Mouse (Mus musculus): ENCODE results near the gene Pard3b.

The Pard3b gene

DNA sequence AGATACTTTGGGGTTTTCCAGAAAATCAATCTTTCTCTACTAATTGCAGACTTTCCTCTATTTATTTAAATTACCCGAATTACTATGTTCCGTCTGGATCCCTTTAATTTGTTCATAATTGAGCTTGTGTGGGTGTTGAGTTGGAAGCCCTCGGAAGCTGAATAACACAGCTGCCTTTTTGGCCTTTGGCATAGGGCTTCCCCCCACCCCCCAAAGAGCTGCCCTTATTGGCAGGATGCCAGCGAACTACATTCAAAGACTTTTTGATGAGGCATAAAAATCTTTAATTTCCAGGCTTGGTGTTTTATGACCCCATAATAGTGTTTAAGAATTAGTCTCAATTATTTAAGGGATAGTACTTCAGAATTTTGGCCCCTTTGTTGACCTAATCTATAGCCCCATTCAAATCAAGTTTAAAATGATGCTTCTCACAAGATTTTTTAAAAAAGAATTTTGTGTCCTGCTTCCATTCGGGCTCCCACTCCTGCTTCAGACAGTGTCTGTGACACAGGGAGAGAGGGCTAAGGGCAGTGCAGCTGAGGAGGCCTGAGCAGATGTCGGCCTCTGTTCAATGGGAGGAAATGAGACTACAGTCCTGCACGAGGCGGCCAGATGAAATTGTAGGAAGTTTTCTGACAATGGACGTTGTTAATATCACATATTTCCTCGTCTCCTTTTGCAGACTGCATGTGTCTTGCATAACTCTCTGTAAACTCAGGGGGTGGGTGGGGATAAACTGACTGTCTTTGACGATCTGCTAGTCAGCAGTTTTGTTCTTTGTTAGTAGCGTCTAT lies 605.8 kb downstream of the Pard3b start:
- DNase-seq (ENCODE audit: low read depth, low spot score), result peak; percentile 35

DNA sequence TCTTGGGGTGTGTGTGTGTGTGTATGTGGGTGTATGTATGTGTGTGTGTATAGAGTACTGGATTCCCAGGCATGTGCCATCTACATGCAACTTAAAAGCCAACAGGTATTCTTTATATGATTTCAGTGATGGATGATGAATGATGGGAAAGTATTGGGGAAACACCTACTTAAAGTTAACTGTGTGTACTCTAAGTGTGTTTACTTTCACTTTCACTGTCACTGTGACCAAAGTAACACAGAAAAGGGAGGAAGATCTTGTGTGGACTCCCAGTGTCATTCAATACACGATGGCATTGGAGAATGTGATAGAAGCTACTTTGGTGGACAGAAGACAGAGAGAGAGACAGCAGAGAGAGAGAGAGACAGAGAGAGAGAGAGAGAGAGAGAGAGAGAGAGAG lies 613.8 kb downstream of the Pard3b start:
- no peak for DNase-seq (ENCODE audit: low read depth, low spot score)

DNA sequence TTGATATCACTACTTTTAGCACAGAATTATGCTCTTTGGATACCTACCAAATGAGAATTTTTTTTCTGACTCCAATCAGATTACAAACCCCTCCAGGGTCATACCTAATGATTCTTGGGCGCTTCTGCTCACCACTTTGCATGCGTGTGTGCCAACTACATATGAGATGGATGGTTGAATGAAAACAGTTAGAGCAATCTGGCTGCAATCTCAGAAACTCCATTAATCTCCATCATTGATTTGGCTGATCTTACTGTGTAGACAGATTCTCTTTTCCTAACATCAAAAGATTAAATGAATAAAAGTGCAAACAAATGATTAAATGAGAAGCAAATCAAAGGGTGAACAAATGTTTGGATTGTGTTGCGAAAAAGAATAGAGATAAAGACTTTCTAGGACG lies 615.7 kb downstream of the Pard3b start:
- no peak for DNase-seq (ENCODE audit: low read depth, low spot score)

DNA sequence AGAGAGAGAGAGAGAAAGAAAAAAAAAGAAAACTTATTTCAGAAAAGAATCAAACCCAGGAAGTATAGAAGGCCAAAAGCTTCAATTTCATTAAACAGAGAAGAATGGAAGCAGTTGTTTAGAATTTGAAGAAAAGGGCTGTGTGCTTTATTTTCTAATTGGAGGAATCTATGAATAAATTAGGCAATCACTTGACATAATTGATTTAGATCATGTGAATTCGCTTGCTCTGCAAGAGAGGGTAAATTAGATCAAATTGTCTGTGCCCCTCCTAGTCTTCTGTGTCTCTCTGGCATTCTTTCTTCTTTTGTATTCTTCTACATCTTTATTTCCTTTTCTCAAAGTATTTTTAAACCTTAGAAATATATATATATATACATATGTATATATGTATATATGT lies 616.3 kb downstream of the Pard3b start:
- DNase-seq (ENCODE audit: low read depth, low spot score), result no peak

DNA sequence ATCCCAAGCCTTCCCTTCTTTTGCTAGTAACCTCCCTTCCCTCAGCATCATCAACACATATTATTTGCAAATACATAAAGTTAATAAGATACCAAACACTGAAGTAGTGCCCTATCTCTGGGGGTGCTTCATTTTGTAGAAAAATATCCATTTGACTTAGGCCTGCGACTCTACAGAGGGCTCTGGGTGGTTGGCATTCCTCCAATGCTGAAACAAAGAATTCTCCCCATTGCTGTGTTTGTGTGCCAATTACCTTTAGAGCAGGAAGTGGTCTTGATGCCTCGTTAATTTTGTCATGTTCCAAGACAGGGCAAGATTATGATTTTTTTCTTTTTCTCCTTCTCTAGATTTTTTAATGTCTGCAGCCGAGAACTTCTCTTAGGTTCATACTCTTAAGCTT lies 637.8 kb downstream of the Pard3b start:
- no peak for DNase-seq (ENCODE audit: low read depth, low spot score)

GRCm38 (mm10) chr1:62278586-62278985 lies 640.0 kb downstream of the Pard3b start:
- DNase-seq (ENCODE audit: low read depth, low spot score), result peak; percentile 7

- DNase-seq (ENCODE audit: low read depth, low spot score), result no peak
Observed at GRCm38 (mm10) chr1:62280586-62280985, 642.0 kb downstream of the Pard3b start.

DNA sequence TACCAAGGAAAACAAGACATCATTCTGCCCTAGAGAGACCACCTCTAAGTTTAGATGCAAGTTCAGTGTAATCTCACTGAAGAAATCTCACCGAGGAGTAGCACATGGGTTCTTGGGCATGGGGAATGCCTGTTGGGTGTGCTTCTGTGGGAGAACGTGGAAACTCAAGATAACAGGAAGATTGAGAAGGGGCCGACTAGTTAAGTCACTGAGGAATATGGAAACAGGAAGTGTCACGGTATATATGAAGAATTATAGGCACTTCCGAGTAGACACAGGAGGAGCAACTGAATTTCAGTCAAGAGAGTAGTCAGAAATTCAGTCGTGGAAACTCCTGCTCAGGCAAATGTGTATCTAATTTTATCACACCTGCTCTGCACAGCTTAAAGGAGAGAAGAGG lies 644.2 kb downstream of the Pard3b start:
- no peak for DNase-seq (ENCODE audit: low read depth, low spot score)

DNA sequence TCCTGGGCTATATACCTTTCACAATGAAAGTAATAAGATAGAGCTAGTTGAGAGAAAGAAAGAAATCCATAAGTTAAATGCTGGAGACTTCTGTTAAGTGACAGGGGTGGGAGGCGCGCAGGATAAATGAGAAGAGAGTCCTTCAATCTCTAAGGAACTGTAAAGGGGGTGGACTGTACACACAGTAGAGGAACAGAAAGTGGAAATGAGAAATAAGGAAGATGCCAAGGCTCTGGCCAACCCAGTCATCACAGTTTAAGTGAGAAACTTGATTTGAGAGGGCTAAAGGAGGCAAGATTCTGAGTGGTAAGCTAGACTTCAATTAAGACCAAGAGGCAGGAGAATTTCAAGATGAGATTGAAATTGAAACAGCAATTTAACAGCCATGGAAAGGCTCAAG lies 645.0 kb downstream of the Pard3b start:
- DNase-seq (ENCODE audit: low read depth, low spot score), result peak; percentile 5

- DNase-seq (ENCODE audit: low read depth, low spot score), result no peak
Observed at GRCm38 (mm10) chr1:62309376-62309775, 670.8 kb downstream of the Pard3b start.

- DNase-seq (ENCODE audit: low read depth, low spot score), result no peak
Observed at GRCm38 (mm10) chr1:62325237-62325636, 686.6 kb downstream of the Pard3b start.

- DNase-seq (ENCODE audit: low read depth, low spot score), result no peak
Observed at GRCm38 (mm10) chr1:62327743-62328142, 689.1 kb downstream of the Pard3b start.

DNA sequence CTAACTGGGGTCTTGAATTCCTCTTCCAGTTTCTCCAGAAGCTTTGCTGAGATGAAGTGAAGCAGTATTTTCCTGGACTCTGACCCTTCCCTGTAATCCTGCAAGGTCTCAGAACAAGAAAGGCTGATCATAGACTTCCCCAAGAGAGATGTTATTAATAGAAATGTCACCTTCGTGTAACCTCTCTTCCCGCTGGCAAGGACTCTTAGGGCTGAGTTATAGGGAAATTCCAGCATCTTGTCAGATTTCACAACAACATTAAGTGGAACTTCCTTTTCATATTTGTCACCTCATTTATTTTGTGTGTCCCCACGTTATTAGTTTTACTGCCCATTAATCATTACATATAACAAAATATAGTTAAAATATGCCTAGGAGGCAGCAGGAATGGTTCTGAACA lies 690.2 kb downstream of the Pard3b start:
- no peak for DNase-seq (ENCODE audit: low read depth, low spot score)

GRCm38 (mm10) chr1:62333016-62333415 lies 694.4 kb downstream of the Pard3b start:
- DNase-seq (ENCODE audit: low read depth, low spot score), result no peak

GRCm38 (mm10) chr1:62334196-62334595 lies 695.6 kb downstream of the Pard3b start:
- no peak for DNase-seq (ENCODE audit: low read depth, low spot score)

- DNase-seq (ENCODE audit: low read depth, low spot score), result no peak
Observed at GRCm38 (mm10) chr1:62340261-62340660, 701.6 kb downstream of the Pard3b start.

DNA sequence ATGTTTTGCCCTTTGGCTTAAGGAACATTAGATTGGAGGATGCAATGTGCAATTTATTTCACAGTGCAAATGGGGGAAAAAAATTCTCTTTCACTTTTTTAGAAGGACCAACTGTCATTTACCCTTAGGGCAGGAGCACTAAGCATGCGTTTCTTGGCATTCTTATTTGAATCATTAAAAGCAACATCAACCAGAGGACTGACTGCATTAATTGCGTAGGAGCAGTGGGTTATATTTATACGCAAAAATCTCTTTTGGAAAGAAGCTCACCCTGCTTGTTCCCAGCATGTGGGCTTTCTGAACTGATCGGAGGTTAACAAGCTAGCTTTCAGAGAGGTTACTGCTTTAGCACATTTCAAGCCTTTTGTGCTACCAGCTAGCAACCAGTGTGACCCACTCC lies 705.7 kb downstream of the Pard3b start:
- DNase-seq (ENCODE audit: low read depth, low spot score), result no peak

DNA sequence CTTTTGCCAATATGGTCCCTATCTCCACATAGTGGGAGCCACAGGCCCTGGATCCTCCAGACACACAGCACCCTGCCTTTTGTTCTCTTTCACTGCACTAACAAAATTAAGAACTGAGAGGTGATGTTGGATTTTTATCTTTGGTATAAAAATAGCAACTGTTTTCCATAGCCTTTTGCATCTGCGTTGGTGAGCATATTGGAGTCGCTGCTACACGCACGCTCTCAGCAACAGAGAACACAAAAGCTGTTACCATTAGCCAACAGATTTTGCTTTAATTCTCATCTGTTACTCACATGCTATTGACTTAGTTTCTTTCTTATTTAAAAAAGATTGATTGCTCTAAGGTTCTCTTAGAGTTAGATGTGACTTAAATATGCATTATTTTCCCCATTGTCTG lies 709.7 kb downstream of the Pard3b start:
- DNase-seq (ENCODE audit: low read depth, low spot score), result peak; percentile 53

DNA sequence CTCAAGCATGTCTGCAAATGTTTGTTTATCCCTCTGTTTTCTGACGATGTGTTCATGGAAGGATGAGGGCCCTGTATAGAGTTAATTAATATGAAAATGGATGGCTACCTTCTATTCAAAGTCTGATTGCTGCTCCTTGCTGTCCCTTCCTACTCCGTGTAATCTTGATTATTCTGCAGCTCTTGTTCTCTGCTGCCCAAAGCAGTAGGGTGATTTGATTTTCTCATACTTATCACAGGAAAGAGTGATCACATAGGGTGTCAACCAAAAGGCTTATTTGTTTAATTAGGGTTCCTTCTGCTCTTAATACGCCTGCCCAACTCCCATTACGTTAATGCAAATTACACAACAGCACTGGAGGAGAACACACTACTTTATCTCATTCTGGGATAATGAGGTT lies 716.9 kb downstream of the Pard3b start:
- no peak for DNase-seq (ENCODE audit: low read depth, low spot score)

- no peak for DNase-seq (ENCODE audit: low read depth, low spot score)
Observed at GRCm38 (mm10) chr1:62374427-62375050, 735.9 kb downstream of the Pard3b start.

DNA sequence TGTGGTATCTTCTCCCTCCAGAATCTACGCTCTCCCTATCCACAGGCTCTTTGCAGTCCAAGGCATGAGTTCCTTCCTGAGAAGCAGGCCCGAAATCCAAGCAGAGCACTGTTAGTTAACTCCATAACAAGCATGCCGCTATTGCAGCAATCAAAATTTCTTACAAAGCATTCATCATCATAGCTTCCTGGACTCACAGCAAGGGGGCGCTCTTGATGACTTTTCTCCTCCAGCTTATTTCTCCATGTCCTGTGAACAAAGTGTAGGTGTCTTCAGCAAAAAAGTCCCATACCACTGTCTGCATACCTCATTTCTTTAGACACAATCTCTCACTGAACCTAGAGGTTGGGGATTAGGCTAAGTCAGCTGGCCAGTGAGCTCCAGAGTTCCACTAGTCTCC lies 739.7 kb downstream of the Pard3b start:
- DNase-seq (ENCODE audit: low read depth, low spot score), result no peak

DNA sequence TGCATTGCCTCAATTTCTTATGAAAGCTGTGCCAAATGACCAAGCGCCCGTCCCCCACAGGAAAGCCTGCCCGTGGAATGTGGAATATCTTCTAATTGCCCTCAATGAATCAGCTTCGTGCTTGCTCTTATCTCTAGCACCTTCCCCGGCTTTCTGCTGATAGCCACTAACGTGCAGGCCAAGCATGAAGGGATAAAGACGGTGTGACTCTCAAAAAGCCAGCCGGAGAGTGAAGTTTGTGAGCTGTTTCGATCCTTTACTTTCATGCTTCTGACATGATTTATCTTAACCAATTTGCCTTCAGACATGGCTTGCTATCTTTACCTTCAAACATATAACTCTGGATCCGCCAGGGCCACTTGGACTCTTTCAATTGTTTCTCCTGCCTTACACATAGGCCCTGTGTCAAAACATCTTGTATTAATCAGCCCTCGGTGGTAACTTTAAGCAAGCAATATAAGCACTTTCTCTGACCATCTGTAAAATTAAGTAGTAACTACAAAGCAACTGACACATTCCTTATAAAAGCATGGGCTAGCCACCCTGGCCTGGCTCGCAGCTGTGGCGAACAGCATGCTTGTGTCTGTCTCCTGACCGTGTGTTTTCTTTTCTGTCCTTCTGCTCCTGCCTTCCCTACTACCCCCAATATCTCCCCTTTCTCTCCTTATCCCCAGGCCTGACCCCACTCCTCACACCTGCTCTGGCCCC lies 744.3 kb downstream of the Pard3b start:
- no peak for DNase-seq (ENCODE audit: low read depth, low spot score)

GRCm38 (mm10) chr1:62384241-62384640 lies 745.6 kb downstream of the Pard3b start:
- DNase-seq (ENCODE audit: low read depth, low spot score), result no peak
